Mouse (Mus musculus) forebrain, postnatal 0 days (tissue): ENCODE results near the gene Tnfrsf1a. TPM values are rescaled to one million over a fixed set of nuclear protein-coding genes. Genes with fewer than 3 reads are reported as not detected.

Experiments
- ATAC-seq: fragments of 200-750 bp; cut with Nextera tagmentation; 2 replicates; pipeline ENCODE4 v1.8.0; 2017; ENCODE audit warnings: mild to moderate bottlenecking, moderate library complexity
- DNase-seq: peaks from one replicate; pipeline ENCODE4 v3.0.0-alpha.2; 2015
- H3K27ac ChIP-seq: fragments of 300-500 bp; sonication (generic); 2 replicates; pipeline ENCODE4 v1.5.1; 2014; ENCODE audit warnings: low read depth, mild to moderate bottlenecking, antibody characterized with exemption, low read length, moderate library complexity, mixed read lengths
- H3K27me3 ChIP-seq: fragments of 300-500 bp; sonication (generic); 2 replicates; pipeline ENCODE4 v1.6.1; 2014; ENCODE audit warnings: mild to moderate bottlenecking, low read length, mixed read lengths; ENCODE audit not compliant: insufficient read depth
- H3K36me3 ChIP-seq: fragments of 300-500 bp; sonication (generic); 2 replicates; pipeline ENCODE4 v1.6.1; 2014; ENCODE audit warnings: mild to moderate bottlenecking, moderate library complexity; ENCODE audit not compliant: insufficient read depth
- H3K4me1 ChIP-seq: fragments of 300-500 bp; sonication (generic); 2 replicates; pipeline ENCODE4 v1.6.1; 2014; ENCODE audit warnings: antibody characterized with exemption; ENCODE audit not compliant: insufficient read depth
- H3K4me2 ChIP-seq: fragments of 300-500 bp; sonication (generic); 2 replicates; pipeline ENCODE4 v1.6.1; 2014; ENCODE audit warnings: low read depth, mild to moderate bottlenecking, moderate library complexity
- H3K4me3 ChIP-seq: fragments of 300-500 bp; sonication (generic); 2 replicates; pipeline ENCODE4 v1.5.1; 2014; ENCODE audit warnings: low read depth, low read length, mixed read lengths
- H3K9ac ChIP-seq: fragments of 300-500 bp; sonication (generic); 2 replicates; pipeline ENCODE4 v1.6.1; 2014; ENCODE audit warnings: mild to moderate bottlenecking
- H3K9me3 ChIP-seq: fragments of 300-500 bp; sonication (generic); 2 replicates; pipeline ENCODE4 v1.6.1; 2016; ENCODE audit warnings: low read length
- CTCF ChIP-seq: sonication (generic); IDR thresholded peaks from 2 replicates; pipeline ENCODE4 v1.5.1; 2016; ENCODE audit warnings: antibody characterized with exemption, control low read depth, low read depth
- WGBS: fragments of 180-500 bp; shearing (Covaris S2); extraction: QIAGEN DNeasy Blood & Tissue Kit; methylation state at CpG from one replicate; pipeline ENCODE4 v1.1.7; 2014; 5-methylcytosine and 5-hydroxymethylcytosine counted together
- polyA plus RNA-seq: library from polyadenylated mRNA; unstranded; fragments of >200 nt; fragmentation: Nextera tagmentation; extraction: Ambion mirVana; gene quantifications from 2 replicates; pipeline ENCODE4 v1.2.1, GENCODE M21; 2015
- total RNA-seq: library from RNA; depleted of rRNA; stranded (reverse); fragments of >200 nt; gene quantifications from 2 replicates; pipeline ENCODE4 v1.2.3, GENCODE M21; 2014

The Tnfrsf1a gene
- total and polyA plus RNA-seq, 2 experiments from 2014 or later = 12.1 to 13.2 TPM

DNA sequence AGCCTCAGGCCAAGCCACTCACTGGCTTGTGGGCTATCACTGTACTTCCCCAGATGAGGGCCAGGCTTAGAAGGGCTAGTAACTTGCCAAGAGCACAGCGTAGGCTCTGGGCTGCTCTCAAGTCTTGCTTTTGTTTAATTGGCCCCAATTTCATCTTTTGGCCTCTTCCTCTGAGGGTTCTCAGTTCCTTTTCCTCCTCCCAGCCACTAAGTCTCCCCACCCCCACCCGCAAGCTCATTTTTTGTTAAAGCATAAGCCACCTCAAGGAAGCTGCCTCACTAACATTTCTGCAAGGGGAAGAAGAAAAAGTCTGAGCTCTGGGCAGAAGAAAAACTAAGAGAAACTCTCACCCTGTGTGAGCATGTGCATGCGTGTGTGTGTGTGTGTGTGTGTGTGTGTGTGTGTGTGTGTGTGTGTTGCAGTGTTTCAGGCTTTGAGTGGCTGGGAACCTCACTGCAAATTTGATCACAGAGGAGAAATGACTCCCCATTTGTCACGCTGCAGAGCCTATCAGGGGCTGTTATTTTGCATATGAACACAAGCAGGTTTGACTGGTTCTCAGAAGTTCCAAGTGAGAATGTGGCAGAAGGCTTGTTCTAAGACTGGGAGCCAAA is 18.7 kb downstream of the Tnfrsf1a start:
- H3K36me3 ChIP-seq = no peaks in the 10 kb centered on the region
- no peak for TF ChIP-seq CTCF
- H3K9ac ChIP-seq = no peak overlapping the region
- ATAC-seq (peak; percentile 26; the same call in 1 of the 2 replicates), DNase-seq (no peak)
- WGBS = 53% methylated on average over 4 of the region's 4 CpGs
- no peak overlapping the region for H3K4me2 ChIP-seq
- H3K4me3 ChIP-seq = no peak overlapping the region
- H3K9me3 ChIP-seq = no peaks in the 10 kb centered on the region
- no peak overlapping the region for H3K27ac ChIP-seq
- H3K27me3 ChIP-seq = peaks cover 15% of the 10 kb centered on the region
- H3K4me1 ChIP-seq = no peaks in the 10 kb centered on the region; the same call in 1 of the 2 replicates

GRCm38 (mm10) chr6:125377042-125377441 is 27.9 kb downstream of the Tnfrsf1a start:
- DNase-seq = no peak
- no peak overlapping the region for H3K27ac ChIP-seq
- 53% methylated on average over 6 of the region's 6 CpGs for WGBS

DNA sequence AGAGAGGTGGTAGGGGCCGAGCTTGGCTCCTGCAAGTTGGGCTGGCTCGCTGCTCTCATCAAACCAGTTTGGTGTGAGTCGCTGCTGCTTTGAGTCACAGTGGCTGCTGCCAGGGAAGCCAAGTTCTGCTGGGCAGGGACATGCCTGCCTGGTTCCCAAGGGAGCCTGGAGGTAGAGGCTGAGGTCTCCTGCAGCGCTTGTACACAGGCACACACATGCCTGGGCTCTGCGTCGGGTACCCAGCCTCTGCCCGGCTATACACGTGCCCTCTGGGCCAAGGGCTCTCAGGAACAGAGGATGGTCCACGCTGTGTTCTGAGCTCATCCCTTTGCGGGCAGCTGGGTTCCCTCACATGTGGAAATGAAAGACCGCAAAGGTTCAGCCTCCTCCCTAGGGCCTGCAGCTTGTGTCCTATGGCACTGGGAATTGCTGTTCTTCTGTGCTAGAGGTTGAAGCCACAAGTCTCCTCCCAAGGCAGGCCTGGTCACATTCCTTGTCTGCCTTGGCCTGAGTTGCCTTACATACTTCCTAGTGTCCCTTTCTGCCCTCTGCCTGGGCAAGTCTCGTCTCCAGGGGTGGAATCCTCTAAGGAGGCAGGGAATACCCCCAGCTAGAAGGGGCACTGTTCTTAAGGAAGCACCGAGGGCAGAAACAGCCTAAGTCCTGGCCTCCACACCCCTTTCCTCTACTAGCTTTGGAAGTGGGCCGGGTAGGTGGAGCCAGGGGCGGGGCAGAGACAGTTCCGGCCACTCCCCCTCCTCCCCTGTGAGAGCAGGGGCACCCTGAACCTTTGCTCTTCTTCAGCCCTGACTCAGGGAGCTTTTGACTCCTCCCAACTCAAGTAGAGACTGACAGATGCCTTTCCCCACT is 28.7 kb downstream of the Tnfrsf1a start:
- DNase-seq = no peak
- H3K4me1 ChIP-seq = 0 out of 2 replicates have a peak, but pooled peaks cover 5% of the 10 kb centered on the region
- no peak overlapping the region for H3K27ac ChIP-seq
- H3K9me3 ChIP-seq = no peaks in the 10 kb centered on the region
- 40% methylated on average over 16 of the region's 16 CpGs for WGBS
- H3K36me3 ChIP-seq = no peaks in the 10 kb centered on the region
- ATAC-seq = no peak
- no peak overlapping the region for H3K4me3 ChIP-seq
- H3K9ac ChIP-seq = no peak overlapping the region
- no peak overlapping the region for H3K4me2 ChIP-seq
- peaks cover 31% of the 10 kb centered on the region for H3K27me3 ChIP-seq
- TF ChIP-seq CTCF = no peak

More at GRCm38 (mm10) chr6:125377042-125377441, 27.9 kb downstream of the Tnfrsf1a start:
- TF ChIP-seq CTCF = no peak
- Histone ChIP-seq H3K27me3 (peaks cover 31% of the 10 kb centered on the region), H3K4me3 (no peak overlapping the region), H3K9me3 (no peaks in the 10 kb centered on the region), H3K36me3 (no peaks in the 10 kb centered on the region), H3K4me1 (0 out of 2 replicates have a peak, but pooled peaks cover 5% of the 10 kb centered on the region), H3K4me2 (no peak overlapping the region), H3K9ac (no peak overlapping the region)
- ATAC-seq = no peak

DNA sequence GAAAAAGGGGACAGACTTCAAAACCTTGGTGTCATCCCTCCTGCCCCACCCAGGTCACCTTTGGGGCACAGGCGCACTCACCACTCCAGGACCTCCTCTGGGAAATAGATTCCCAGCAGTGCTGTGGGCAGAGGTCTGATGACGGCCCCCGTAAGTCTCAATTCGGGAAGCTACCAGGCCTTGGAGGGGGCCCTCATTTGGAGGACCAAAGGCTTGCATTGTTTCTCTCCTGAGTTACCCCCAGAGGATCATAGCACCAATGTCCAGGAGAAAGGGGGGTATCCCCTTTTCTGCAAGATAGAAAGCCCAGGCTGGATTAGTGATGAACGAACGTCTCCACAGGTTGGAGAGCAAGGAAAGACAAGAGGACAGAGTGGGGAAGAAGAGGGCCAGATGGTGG is 29.5 kb downstream of the Tnfrsf1a start:
- H3K27ac ChIP-seq = no peak overlapping the region
- ATAC-seq = no peak
- H3K27me3 ChIP-seq = peaks cover 31% of the 10 kb centered on the region

DNA sequence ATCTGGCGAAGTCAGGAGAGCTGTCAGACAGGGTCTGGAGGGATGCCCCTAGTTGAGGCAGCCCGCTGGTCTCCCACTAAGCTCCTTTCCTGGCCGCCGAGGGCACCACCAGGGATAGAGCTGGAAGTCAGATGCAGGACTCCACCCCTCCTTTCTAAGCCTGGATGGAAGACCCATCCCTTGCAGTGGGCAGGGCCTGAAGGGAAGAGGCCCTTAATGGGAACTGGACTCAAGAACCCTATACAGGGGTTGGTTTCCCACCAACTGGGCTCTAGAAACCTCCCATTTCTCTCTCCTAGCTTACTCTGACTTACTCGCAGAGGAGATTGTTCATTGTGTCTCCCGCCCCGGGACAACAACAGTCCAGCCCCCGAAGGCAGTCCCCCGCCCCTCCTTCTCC is 30.6 kb downstream of the Tnfrsf1a start:
- no peak overlapping the region for H3K4me3 ChIP-seq
- WGBS = 2% methylated on average over 9 of the region's 9 CpGs

More for the DNA sequence above, 29.5 kb downstream of the Tnfrsf1a start:
- DNase-seq = no peak
- Histone ChIP-seq H3K4me3 (no peak overlapping the region), H3K4me2 (no peak overlapping the region), H3K4me1 (0 out of 2 replicates have a peak, but pooled peaks cover 5% of the 10 kb centered on the region), H3K9me3 (no peaks in the 10 kb centered on the region), H3K36me3 (no peaks in the 10 kb centered on the region), H3K9ac (no peak overlapping the region)
- 27% methylated on average over 6 of the region's 6 CpGs for WGBS
- no peak for TF ChIP-seq CTCF

DNA sequence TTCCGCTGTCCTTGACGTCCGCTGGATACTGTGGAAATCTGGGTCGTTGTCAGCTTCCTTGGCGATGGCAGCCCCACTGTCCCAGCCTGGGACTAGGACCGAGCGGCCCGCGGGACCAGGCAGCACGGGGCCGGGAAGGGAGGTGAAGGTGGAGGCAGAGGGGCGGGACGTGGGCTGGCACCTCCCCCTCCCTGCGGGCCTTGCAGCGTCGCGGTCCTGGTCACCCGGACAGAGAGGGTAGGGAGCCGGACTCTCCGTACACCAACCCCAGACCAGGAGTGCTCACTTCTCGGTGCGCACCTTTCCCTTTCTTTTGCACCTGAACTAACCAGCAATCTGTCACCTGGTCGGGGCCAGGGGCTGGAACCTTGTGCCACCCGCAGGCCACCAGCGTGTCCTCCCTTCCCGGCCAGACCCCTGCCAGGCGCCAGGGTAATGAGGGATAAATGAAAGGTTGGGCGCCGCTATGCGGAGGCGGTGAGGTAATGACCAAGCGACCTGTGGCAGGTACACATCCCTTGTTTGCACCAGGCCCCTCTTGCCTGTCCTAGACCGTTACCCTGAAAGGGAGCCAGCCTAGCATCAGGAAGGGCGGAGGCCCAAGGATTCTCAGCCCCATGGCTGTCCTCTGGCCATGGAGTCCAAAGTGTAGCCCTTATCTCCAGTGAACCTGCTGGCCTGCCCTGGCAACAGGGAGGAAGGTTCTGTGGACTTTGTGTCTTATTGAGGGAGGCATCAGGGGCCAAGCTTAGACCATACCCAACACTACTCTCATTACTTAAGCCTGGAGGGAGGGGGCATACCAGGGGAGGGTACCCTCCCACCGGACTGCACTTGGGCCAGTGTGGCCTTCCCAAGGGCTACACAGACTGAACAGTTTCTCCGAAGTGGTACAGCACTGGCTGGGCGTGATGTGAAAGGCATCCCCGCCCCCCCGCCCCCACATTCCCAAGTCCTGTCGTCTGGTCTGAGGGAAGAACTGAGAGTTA is 31.5 kb downstream of the Tnfrsf1a start, which contains the start of gene Plekhg6:
Gene Plekhg6 (minus strand): TSS at position 422 of the 989 bp plus-strand sequence.
- Histone ChIP-seq H3K36me3 (no peaks in the 10 kb centered on the region), H3K4me3 (peak within 1 kb of the TSS; percentile 12; the same call in 1 of the 2 replicates), H3K9me3 (no peaks in the 10 kb centered on the region), H3K9ac (no peak within 1 kb of the TSS), H3K4me1 (0 out of 2 replicates have a peak, but pooled peaks cover 5% of the 10 kb centered on the region), H3K27me3 (peaks cover 31% of the 10 kb centered on the region), H3K27ac (no peak within 1 kb of the TSS), H3K4me2 (peak within 1 kb of the TSS; percentile 42)
- no peak for DNase-seq
- ATAC-seq = no peak
- WGBS = 12% methylated on average over 39 of the region's 40 CpGs
- no peak for TF ChIP-seq CTCF

More for the DNA sequence above, 30.6 kb downstream of the Tnfrsf1a start:
- ATAC-seq (no peak), DNase-seq (no peak)
- Histone ChIP-seq H3K36me3 (no peaks in the 10 kb centered on the region), H3K9ac (no peak overlapping the region), H3K27ac (no peak overlapping the region), H3K4me2 (peak overlapping the region; percentile 42), H3K9me3 (no peaks in the 10 kb centered on the region), H3K27me3 (peaks cover 31% of the 10 kb centered on the region), H3K4me1 (0 out of 2 replicates have a peak, but pooled peaks cover 5% of the 10 kb centered on the region)
- no peak for TF ChIP-seq CTCF
